Mouse (Mus musculus) myocyte (in vitro differentiated cells): Measurements from ENCODE around the gene Crtc3.

Source experiments
- CEBPB ChIP-seq: IDR thresholded peaks from 2 replicates; pipeline ENCODE4 v1.6.1; 2011; ENCODE audit warnings: mild to moderate bottlenecking, moderate library complexity; ENCODE audit not compliant: poor library complexity, insufficient read depth, severe bottlenecking
- E2F4 ChIP-seq: IDR thresholded peaks from one replicate; pipeline ENCODE4 v1.6.1; 2011; ENCODE audit warnings: mild to moderate bottlenecking, control low read depth, moderate library complexity; ENCODE audit not compliant: insufficient read depth
- MAX ChIP-seq: IDR thresholded peaks from one replicate; pipeline ENCODE4 v1.6.1; 2011; ENCODE audit warnings: low read depth, mild to moderate bottlenecking, control low read depth
- MYOD1 ChIP-seq, 3 experiments: IDR thresholded peaks; one replicate each; pipeline ENCODE4 v1.6.1; 2011; ENCODE audit warnings: control low read depth in 2 of 3, low read depth in 2 of 3, mild to moderate bottlenecking in 2 of 3, moderate library complexity in 1 of 3; ENCODE audit not compliant: insufficient read length in 2 of 3, control insufficient read depth in 1 of 3
- MYOG ChIP-seq, 3 experiments: IDR thresholded peaks; one replicate each; pipeline ENCODE4 v1.6.1; 2011; ENCODE audit warnings: control low read depth in 2 of 3, low read depth in 2 of 3, mild to moderate bottlenecking in 2 of 3; ENCODE audit not compliant: insufficient read length in 2 of 3, control insufficient read depth in 1 of 3, insufficient read depth in 1 of 3
- POLR2A ChIP-seq: IDR thresholded peaks from one replicate; pipeline ENCODE4 v1.6.1; 2011; ENCODE audit warnings: low read depth, mild to moderate bottlenecking, control low read depth, moderate library complexity; ENCODE audit not compliant: insufficient read length
- POLR2AphosphoS2 ChIP-seq: IDR thresholded peaks from one replicate; pipeline ENCODE4 v1.6.1; 2011; ENCODE audit warnings: low read depth, control low read depth; ENCODE audit not compliant: insufficient read length
- REST ChIP-seq: IDR thresholded peaks from one replicate; pipeline ENCODE4 v1.6.1; 2011; ENCODE audit warnings: mild to moderate bottlenecking, control low read depth, moderate library complexity; ENCODE audit not compliant: insufficient read depth, insufficient read length
- SRF ChIP-seq: IDR thresholded peaks from one replicate; pipeline ENCODE4 v1.6.1; 2011; ENCODE audit warnings: low read depth; ENCODE audit not compliant: control insufficient read depth, insufficient read length
- TCF12 ChIP-seq: IDR thresholded peaks from one replicate; pipeline ENCODE4 v1.6.1; 2011; ENCODE audit warnings: mild to moderate bottlenecking, control low read depth; ENCODE audit not compliant: poor library complexity, insufficient read depth, severe bottlenecking
- TCF3 ChIP-seq: IDR thresholded peaks from one replicate; pipeline ENCODE4 v1.6.1; 2011; ENCODE audit warnings: low read depth, control low read depth; ENCODE audit not compliant: insufficient read length
- USF1 ChIP-seq: IDR thresholded peaks from one replicate; pipeline ENCODE4 v1.6.1; 2011; ENCODE audit warnings: low read depth, mild to moderate bottlenecking, control low read depth, moderate library complexity

DNA sequence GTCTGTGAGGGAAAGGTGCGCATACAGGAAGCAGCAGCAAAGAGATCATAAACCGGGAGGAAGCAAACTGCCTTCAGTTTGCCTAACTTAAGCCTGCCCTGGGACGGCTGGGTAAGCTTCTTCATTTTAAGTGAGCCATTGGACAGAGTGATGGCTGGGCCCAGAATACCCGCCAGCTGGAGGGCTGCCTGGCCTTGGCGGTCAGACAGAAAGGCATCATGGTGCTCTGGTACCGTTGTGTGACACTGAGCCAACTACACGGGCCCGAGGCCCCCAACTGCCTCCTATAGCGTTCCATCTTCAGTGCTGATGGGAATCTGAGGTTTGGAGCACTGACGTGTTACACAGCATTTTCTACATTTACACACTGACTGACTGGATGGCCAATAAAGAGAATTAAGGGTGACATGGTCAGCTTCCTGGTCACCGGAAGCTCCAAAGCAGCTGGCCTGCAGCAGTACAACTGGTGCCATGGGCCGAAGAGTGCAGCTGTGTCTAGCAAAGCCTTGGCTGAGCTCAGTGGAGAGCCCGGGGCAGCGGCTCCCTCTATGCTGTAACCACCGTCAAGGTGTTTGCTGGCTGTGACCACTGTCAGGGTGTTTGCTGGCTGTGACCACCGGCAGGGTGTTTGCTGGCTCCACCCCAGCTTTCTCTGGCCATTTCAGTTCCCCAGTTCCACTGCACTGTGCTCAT, 99.5 kb downstream of the Crtc3 start:
- TF ChIP-seq TCF12 (no peak), POLR2A (no peak), E2F4 (no peak), USF1 (no peak), MYOG (IDR thresholded peaks at IDR 0.05; ENCODE audit: control insufficient read depth in 1 of 3, insufficient read depth in 1 of 3, insufficient read length in 2 of 3, low read depth in 2 of 3) (no peak), POLR2AphosphoS2 (no peak), MAX (no peak), TCF3 (no peak), SRF (no peak), MYOD1 (IDR thresholded peaks at IDR 0.05; ENCODE audit: control insufficient read depth in 1 of 3, insufficient read length in 2 of 3, low read depth in 2 of 3) (no peak), REST (no peak), CEBPB (no peak)
